Mouse (Mus musculus): ENCODE data around the gene Galnt9.

- TF ChIP-seq CTCF (IDR thresholded peaks at IDR 0.05; ENCODE audit: low read depth, low read length) (no peak), GATA2 (IDR thresholded peaks at IDR 0.05; ENCODE audit: borderline replicate concordance, low read depth, low read length) (no peak), GATA1 (IDR thresholded peaks at IDR 0.05; ENCODE audit: borderline replicate concordance, low read length) (no peak), POLR2AphosphoS5 (IDR thresholded peaks at IDR 0.05; ENCODE audit: insufficient replicate concordance, low read depth, low read length) (no peak)
Measured at GRCm38 (mm10) chr5:110543951-110544690, at the start of gene Galnt9.

Data from G1E (cell line).